Mouse (Mus musculus) stomach, embryonic 14.5 days (tissue): ENCODE measurements at regions not wholly inside any gene's neighbourhood (a gene's known extent, or its start where the extent isn't known, plus 50 kb on each side); places are given as distances from the start of the nearest gene placed in this dataset.
A peak's percentile ranks its signal among the peaks of the same experiment; 100 is the strongest.

Source experiments
- ATAC-seq: fragments of 200-750 bp; cut with Nextera tagmentation; 2 replicates; pipeline ENCODE4 v1.8.0; 2017; ENCODE audit warnings: low read depth, moderate TSS enrichment; ENCODE audit not compliant: insufficient number of reproducible peaks, insufficient read depth, low FRiP score
- H3K27ac ChIP-seq: fragments of 300-500 bp; sonication (generic); 2 replicates; pipeline ENCODE4 v1.5.1; 2014; ENCODE audit warnings: mild to moderate bottlenecking, low read length, moderate library complexity, mixed read lengths
- H3K27me3 ChIP-seq: fragments of 300-500 bp; sonication (generic); 2 replicates; pipeline ENCODE4 v1.6.1; 2014; ENCODE audit warnings: low read length, control low read depth, mixed read lengths; ENCODE audit not compliant: control insufficient read depth, insufficient read depth
- H3K36me3 ChIP-seq: fragments of 300-500 bp; sonication (generic); 2 replicates; pipeline ENCODE4 v1.6.1; 2014; ENCODE audit warnings: mild to moderate bottlenecking, control low read depth, low read length, moderate library complexity, mixed read lengths; ENCODE audit not compliant: control insufficient read depth, insufficient read depth
- H3K4me1 ChIP-seq: fragments of 300-500 bp; sonication (generic); 2 replicates; pipeline ENCODE4 v1.6.1; 2014; ENCODE audit warnings: low read length, control low read depth, mixed read lengths; ENCODE audit not compliant: control insufficient read depth, insufficient read depth
- H3K4me2 ChIP-seq: fragments of 300-500 bp; sonication (generic); replicated peaks from 2 replicates; pipeline ENCODE4 v1.6.1; 2014; ENCODE audit warnings: low read depth, low read length, control low read depth
- H3K4me3 ChIP-seq: fragments of 300-500 bp; sonication (generic); 2 replicates; pipeline ENCODE4 v1.5.1; 2014; ENCODE audit warnings: low read depth, low read length, control low read depth
- H3K9ac ChIP-seq: fragments of 300-500 bp; sonication (generic); replicated peaks from 2 replicates; pipeline ENCODE4 v1.6.1; 2014; ENCODE audit warnings: low read depth, mild to moderate bottlenecking, control low read depth, low read length, moderate library complexity, mixed read lengths
- H3K9me3 ChIP-seq: fragments of 300-500 bp; sonication (generic); 2 replicates; pipeline ENCODE4 v1.6.1; 2016; ENCODE audit warnings: low read depth, low read length, control low read depth; ENCODE audit not compliant: control insufficient read depth
- WGBS: fragments of 180-500 bp; shearing (Covaris S2); extraction: QIAGEN DNeasy Blood & Tissue Kit; methylation state at CpG from one replicate; pipeline ENCODE4 v1.1.7; 2014; 5-methylcytosine and 5-hydroxymethylcytosine counted together

DNA sequence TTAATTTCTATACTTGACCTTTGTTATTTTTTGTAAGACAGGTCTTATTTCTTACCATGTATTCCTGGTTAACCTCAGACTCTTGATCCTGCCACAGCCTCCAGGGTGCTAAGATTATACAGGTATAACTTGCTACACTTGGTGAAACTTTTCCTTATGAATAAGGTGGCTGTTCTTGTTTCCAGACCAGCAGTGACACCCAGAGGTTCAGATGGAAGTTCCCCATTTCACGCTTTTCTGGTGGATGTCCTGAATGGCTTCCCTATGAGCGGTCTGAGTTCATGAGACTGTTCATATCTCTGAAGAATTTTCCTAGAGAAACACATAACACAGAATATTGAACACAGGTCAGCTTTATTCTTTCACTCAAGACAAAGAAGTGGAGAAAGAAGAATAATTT, 258.4 kb downstream of the Lrriq3 start:
- 81% methylated on average over 2 of the region's 2 CpGs for WGBS
- H3K27me3 ChIP-seq: no peaks in the 10 kb centered on the region
- no peaks in the 10 kb centered on the region for H3K4me1 ChIP-seq
- H3K27ac ChIP-seq: no peak overlapping the region
- no peaks in the 10 kb centered on the region for H3K9me3 ChIP-seq
- no peak for ATAC-seq
- H3K36me3 ChIP-seq: no peaks in the 10 kb centered on the region
- H3K4me3 ChIP-seq: no peak overlapping the region
- H3K4me2 ChIP-seq: no peak overlapping the region
- no peak overlapping the region for H3K9ac ChIP-seq

- WGBS: 80% methylated on average over 2 of the region's 2 CpGs
- no peak overlapping the region for H3K9ac ChIP-seq
- H3K36me3 ChIP-seq: no peaks in the 10 kb centered on the region
- no peaks in the 10 kb centered on the region for H3K27me3 ChIP-seq
- H3K4me2 ChIP-seq: no peak overlapping the region
- ATAC-seq: no peak
- H3K4me3 ChIP-seq: no peak overlapping the region
- no peaks in the 10 kb centered on the region for H3K4me1 ChIP-seq
- H3K9me3 ChIP-seq: no peaks in the 10 kb centered on the region
- H3K27ac ChIP-seq: no peak overlapping the region
These were observed 259.1 kb downstream of the Lrriq3 start for GRCm38 (mm10) chr3:155352277-155352802.

DNA sequence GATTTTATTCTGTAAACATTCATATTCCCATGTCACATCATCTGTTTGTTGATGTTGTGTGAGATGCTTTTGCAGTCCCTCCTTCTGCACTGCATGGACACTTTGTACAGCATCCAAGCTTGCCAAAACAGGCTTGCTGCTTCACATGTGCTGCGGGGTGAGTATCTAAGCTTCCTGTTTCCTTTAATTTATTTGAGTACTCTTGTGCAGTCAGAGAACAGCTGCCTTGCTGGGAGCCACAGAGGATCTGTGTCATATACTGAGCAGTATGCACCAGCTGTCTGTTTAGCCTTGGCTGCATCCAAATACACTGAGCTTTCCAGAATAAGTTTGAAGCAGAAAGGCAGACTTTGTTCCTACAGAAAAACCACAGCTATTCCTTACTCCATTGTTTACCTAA, 267.2 kb downstream of the Lrriq3 start:
- no peak overlapping the region for H3K4me3 ChIP-seq
- H3K4me2 ChIP-seq: no peak overlapping the region
- no peak overlapping the region for H3K9ac ChIP-seq
- no peaks in the 10 kb centered on the region for H3K36me3 ChIP-seq
- 35% methylated on average over 1 of the region's 1 CpGs for WGBS
- H3K27ac ChIP-seq: no peak overlapping the region
- ATAC-seq: peak; percentile 82; the same call in 1 of the 2 replicates
- no peaks in the 10 kb centered on the region for H3K27me3 ChIP-seq
- H3K9me3 ChIP-seq: no peaks in the 10 kb centered on the region
- H3K4me1 ChIP-seq: no peaks in the 10 kb centered on the region

GRCm38 (mm10) chr3:155370716-155371115, 277.5 kb downstream of the Lrriq3 start:
- Histone ChIP-seq H3K4me2 (no peak overlapping the region), H3K9ac (no peak overlapping the region), H3K36me3 (no peaks in the 10 kb centered on the region)

GRCm38 (mm10) chr3:155373591-155373990, 280.4 kb downstream of the Lrriq3 start:
- WGBS: 91% methylated on average over 1 of the region's 1 CpGs
- no peak overlapping the region for H3K4me2 ChIP-seq

More at GRCm38 (mm10) chr3:155370716-155371115, 277.5 kb downstream of the Lrriq3 start:
- Histone ChIP-seq H3K4me3 (no peak overlapping the region), H3K27me3 (no peaks in the 10 kb centered on the region), H3K4me1 (no peaks in the 10 kb centered on the region), H3K9me3 (no peaks in the 10 kb centered on the region), H3K27ac (no peak overlapping the region)
- no peak for ATAC-seq

GRCm38 (mm10) chr3:155381910-155382309, 288.7 kb downstream of the Lrriq3 start:
- H3K9me3 ChIP-seq: no peaks in the 10 kb centered on the region
- 83% methylated on average over 4 of the region's 4 CpGs for WGBS
- H3K4me1 ChIP-seq: no peaks in the 10 kb centered on the region
- H3K36me3 ChIP-seq: no peaks in the 10 kb centered on the region
- H3K27ac ChIP-seq: no peak overlapping the region
- no peaks in the 10 kb centered on the region for H3K27me3 ChIP-seq
- H3K4me3 ChIP-seq: no peak overlapping the region
- H3K9ac ChIP-seq: no peak overlapping the region
- no peak for ATAC-seq
- H3K4me2 ChIP-seq: no peak overlapping the region

More at GRCm38 (mm10) chr3:155373591-155373990, 280.4 kb downstream of the Lrriq3 start:
- no peak for ATAC-seq
- no peaks in the 10 kb centered on the region for H3K36me3 ChIP-seq
- H3K9ac ChIP-seq: no peak overlapping the region
- H3K27ac ChIP-seq: no peak overlapping the region
- H3K4me3 ChIP-seq: no peak overlapping the region
- no peaks in the 10 kb centered on the region for H3K9me3 ChIP-seq
- no peaks in the 10 kb centered on the region for H3K27me3 ChIP-seq
- no peaks in the 10 kb centered on the region for H3K4me1 ChIP-seq

DNA sequence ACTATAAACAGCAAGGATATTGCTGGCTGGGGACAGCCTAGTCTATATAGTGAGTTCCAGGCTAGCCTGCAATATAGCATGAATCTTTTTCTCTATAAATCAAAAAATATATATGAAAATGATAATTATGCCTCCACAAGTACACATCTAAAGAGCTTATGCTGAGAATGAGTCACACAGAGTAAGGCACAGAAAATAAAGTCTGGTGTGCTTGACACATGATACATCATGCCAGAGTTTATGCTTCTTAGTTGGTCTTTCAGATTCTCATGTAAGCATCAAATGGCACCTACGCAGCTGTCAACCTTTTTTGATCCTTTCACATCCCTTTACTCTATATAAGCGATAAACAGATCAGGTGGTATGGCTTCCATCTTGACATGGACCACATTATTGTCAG, 289.6 kb downstream of the Lrriq3 start:
- WGBS: 85% methylated on average over 2 of the region's 2 CpGs
- Histone ChIP-seq H3K9ac (no peak overlapping the region), H3K9me3 (no peaks in the 10 kb centered on the region), H3K4me1 (no peaks in the 10 kb centered on the region), H3K4me3 (no peak overlapping the region), H3K27me3 (no peaks in the 10 kb centered on the region), H3K27ac (no peak overlapping the region), H3K36me3 (no peaks in the 10 kb centered on the region), H3K4me2 (no peak overlapping the region)
- no peak for ATAC-seq

DNA sequence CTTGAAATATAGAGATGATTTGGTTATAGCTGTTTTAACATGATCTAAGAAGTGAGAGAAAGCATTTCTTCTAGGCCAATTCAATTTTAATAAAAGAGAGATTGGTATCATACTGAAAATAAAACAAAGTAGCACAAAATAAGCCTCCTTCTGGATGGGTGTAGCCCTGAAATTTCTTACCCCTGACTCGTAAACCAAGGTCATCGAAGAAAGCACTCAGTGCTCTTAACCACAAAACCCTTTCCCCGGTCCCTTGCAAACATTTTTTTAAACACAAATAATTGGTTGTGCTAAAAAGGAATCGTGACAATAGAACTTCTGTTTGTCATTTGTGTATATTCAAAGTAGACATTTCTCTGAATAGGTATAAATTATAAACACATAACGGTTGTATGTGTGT, 297.4 kb downstream of the Lrriq3 start:
- no peaks in the 10 kb centered on the region for H3K4me1 ChIP-seq
- no peaks in the 10 kb centered on the region for H3K27me3 ChIP-seq
- H3K9ac ChIP-seq: no peak overlapping the region
- no peaks in the 10 kb centered on the region for H3K9me3 ChIP-seq
- WGBS: 83% methylated on average over 5 of the region's 5 CpGs
- no peak overlapping the region for H3K27ac ChIP-seq
- H3K36me3 ChIP-seq: no peaks in the 10 kb centered on the region
- no peak overlapping the region for H3K4me2 ChIP-seq
- ATAC-seq: no peak
- no peak overlapping the region for H3K4me3 ChIP-seq

GRCm38 (mm10) chr3:155396134-155396533, 302.9 kb downstream of the Lrriq3 start:
- Histone ChIP-seq H3K36me3 (no peaks in the 10 kb centered on the region), H3K4me2 (no peak overlapping the region), H3K4me1 (no peaks in the 10 kb centered on the region), H3K27me3 (no peaks in the 10 kb centered on the region), H3K9me3 (no peaks in the 10 kb centered on the region), H3K4me3 (no peak overlapping the region), H3K27ac (no peak overlapping the region), H3K9ac (no peak overlapping the region)
- 79% methylated on average over 2 of the region's 2 CpGs for WGBS
- no peak for ATAC-seq
